Comparison of ENCODE assay signal across 8 mouse cellular contexts in the genomic region with DNA sequence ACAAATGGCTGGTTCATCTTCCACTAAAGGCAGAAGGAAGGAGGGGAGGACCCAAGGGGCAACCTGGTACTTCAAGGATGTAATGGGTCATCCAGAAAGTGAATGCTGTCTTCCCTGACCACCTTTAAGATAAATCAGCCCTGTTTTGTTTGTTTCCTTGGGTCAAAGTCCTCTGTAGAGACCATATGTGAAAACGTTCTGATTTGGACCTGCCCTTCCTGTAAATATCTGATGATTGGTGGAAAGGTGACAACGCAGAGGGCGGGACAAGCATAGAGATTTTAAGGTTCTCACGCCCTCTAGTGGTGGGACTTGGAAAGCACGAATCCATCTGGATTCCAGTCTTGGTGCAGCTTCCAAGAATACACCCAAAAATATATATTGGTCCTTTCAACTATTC. TPM values are rescaled to one million over a fixed set of nuclear protein-coding genes. Genes with fewer than 3 reads are reported as not detected.
DNase-seq lines count a peak whose midpoint lies in the region; ATAC-seq lines count a peak whose summit lies in the region.

No protein-coding gene starts in this region.

- H3K27ac ChIP-seq in lung, embryonic 16.5 days (ENCODE audit: low read length) = no peak overlapping the region

- H3K36me3 ChIP-seq in lung, embryonic 16.5 days (ENCODE audit: control insufficient read depth, insufficient read depth, low read length) = no peaks in the 10 kb centered on the region

- H3K4me2 ChIP-seq in lung, embryonic 16.5 days (ENCODE audit: low read depth, low read length) = peak overlapping the region; percentile 36

- ATAC-seq in frontal cortex, adult (ENCODE audit: low TSS enrichment) = 0 out of 2 replicates have a peak, but pooled peaks have one; percentile 7
- ATAC-seq in hematopoietic stem cell, adult 5-6 weeks (replicated peaks in 1 of 2; ENCODE audit: insufficient read depth in 1 of 2, low FRiP score in 2 of 2, low TSS enrichment in 1 of 2, low read depth in 1 of 2, poor library complexity in 2 of 2, severe bottlenecking in 2 of 2) = peak; percentile 29 to 44; a peak in 3 of 4 replicates
- no peak for ATAC-seq in lung, embryonic 16.5 days (ENCODE audit: low read depth)

- H3K27me3 ChIP-seq in lung, embryonic 16.5 days (ENCODE audit: control insufficient read depth, insufficient read depth, low read depth, low read length) = no peaks in the 10 kb centered on the region; the same call in 1 of the 2 replicates

- no peak overlapping the region for H3K4me3 ChIP-seq in lung, embryonic 16.5 days (ENCODE audit: low read length)

- H3K9me3 ChIP-seq in lung, embryonic 16.5 days (ENCODE audit: control insufficient read depth, low read length) = no peaks in the 10 kb centered on the region

- DNase-seq in Muller cell, postnatal 12 days (ENCODE audit: inconsistent ontology term) = peak; percentile 70
- peak; percentile 89 to 90 for DNase-seq in cerebellum, adult 18-20 months
- peak; percentile 86 for DNase-seq in layer of hippocampus, adult 9-11 months
- DNase-seq in ovary, postnatal 36 days (ENCODE audit: low spot score) = peak; percentile 63
- peak; percentile 74 for DNase-seq in urinary bladder, postnatal 25 days (ENCODE audit: low spot score)

- no peak overlapping the region for H3K9ac ChIP-seq in lung, embryonic 16.5 days (ENCODE audit: low read length)

- peaks cover 10% of the 10 kb centered on the region for H3K4me1 ChIP-seq in lung, embryonic 16.5 days (replicated peaks; ENCODE audit: control insufficient read depth, insufficient read depth, low read length)

- WGBS in lung, embryonic 16.5 days = 1% methylated on average over 5 of the region's 5 CpGs

RNA-seq across cellular contexts. Expression of a gene that starts 4.0 kb away (rescaled TPM):
- total RNA-seq in hematopoietic stem cell, adult 5-6 weeks (2017) = 8.2 and 9.3 TPM in 2 replicates
- polyA plus RNA-seq in lung, embryonic 16.5 days (2015; fragmentation: Nextera tagmentation; extraction: Ambion mirVana) = 28.8 and 29.8 TPM in 2 replicates

RNA-seq across cellular contexts. Expression of a gene that starts 22.5 kb away (rescaled TPM):
- total RNA-seq in hematopoietic stem cell, adult 5-6 weeks (2017) = 14.7 and 16.3 TPM in 2 replicates
- 18.7 and 19.6 TPM in 2 replicates for polyA plus RNA-seq in lung, embryonic 16.5 days (2015; fragmentation: Nextera tagmentation; extraction: Ambion mirVana)

RNA-seq across cellular contexts. Expression of a gene that starts 36.8 kb away (rescaled TPM):
- total RNA-seq in hematopoietic stem cell, adult 5-6 weeks (2017) = 0.05 and 0.25 TPM in 2 replicates
- polyA plus RNA-seq in lung, embryonic 16.5 days (2015; fragmentation: Nextera tagmentation; extraction: Ambion mirVana) = 8.9 and 11.0 TPM in 2 replicates

RNA-seq across cellular contexts. Expression of a gene that starts 55.5 kb away (rescaled TPM):
- total RNA-seq in hematopoietic stem cell, adult 5-6 weeks (2017) = 1.6 and 8.8 TPM in 2 replicates
- 2.5 and 4.9 TPM in 2 replicates for polyA plus RNA-seq in lung, embryonic 16.5 days (2015; fragmentation: Nextera tagmentation; extraction: Ambion mirVana)
